Mouse (Mus musculus) macrophage (primary cell): ENCODE measurements around the gene Hey2. TPM values are rescaled to one million over a fixed set of nuclear protein-coding genes. Genes with fewer than 3 reads are reported as not detected.

ENCODE experiments used
- H3K27ac ChIP-seq: fragments of 350-480 bp; formaldehyde crosslinking; 2 replicates; pipeline ENCODE4 v1.9.0; 2021
- H3K36me3 ChIP-seq: fragments of 350-480 bp; formaldehyde crosslinking; 2 replicates; pipeline ENCODE4 v1.9.0; 2021; ENCODE audit errors: inconsistent target
- H3K4me3 ChIP-seq: fragments of 350-480 bp; formaldehyde crosslinking; 2 replicates; pipeline ENCODE4 v1.9.0; 2021; ENCODE audit errors: inconsistent target
- H3K79me2 ChIP-seq: fragments of 350-480 bp; formaldehyde crosslinking; 2 replicates; pipeline ENCODE4 v1.9.0; 2021; ENCODE audit errors: inconsistent target
- WGBS: methylation state at CpG from one replicate; pipeline ENCODE4 v1.1.7; 2026; ENCODE audit warnings: inconsistent platforms; ENCODE audit not compliant: missing documents; 5-methylcytosine and 5-hydroxymethylcytosine counted together
- polyA plus RNA-seq: library from polyadenylated mRNA; stranded (reverse); fragments of 250-400 nt; gene quantifications from 3 replicates; pipeline ENCODE4 v1.2.4, GENCODE M21; 2018; ENCODE audit warnings: inconsistent platforms
- total RNA-seq, 78 experiments: library from RNA; depleted of rRNA; stranded (reverse); fragments of 250-400 nt; gene quantifications; 1 replicate in 9 of 78; 2 replicates in 24 of 78; 3 replicates in 43 of 78; 4 replicates in 2 of 78; pipeline ENCODE4 v1.2.4; 2018; ENCODE audit warnings: inconsistent platforms in 56 of 78

Hey2 gene
- under 1 TPM in 2 of 26 experiments, not detected in 24; 0.32 to 0.36 TPM for total RNA-seq (2018; cell fraction: chromatin; rRNA removed)
- under 1 TPM in 1 of 26 experiments, not detected in 25; 0.05 TPM for total RNA-seq (2018; cell fraction: cytosol; rRNA removed)
- not detected for total RNA-seq (2018; cell fraction: nucleus; rRNA removed)
- not detected in 3 replicates for polyA plus RNA-seq

DNA sequence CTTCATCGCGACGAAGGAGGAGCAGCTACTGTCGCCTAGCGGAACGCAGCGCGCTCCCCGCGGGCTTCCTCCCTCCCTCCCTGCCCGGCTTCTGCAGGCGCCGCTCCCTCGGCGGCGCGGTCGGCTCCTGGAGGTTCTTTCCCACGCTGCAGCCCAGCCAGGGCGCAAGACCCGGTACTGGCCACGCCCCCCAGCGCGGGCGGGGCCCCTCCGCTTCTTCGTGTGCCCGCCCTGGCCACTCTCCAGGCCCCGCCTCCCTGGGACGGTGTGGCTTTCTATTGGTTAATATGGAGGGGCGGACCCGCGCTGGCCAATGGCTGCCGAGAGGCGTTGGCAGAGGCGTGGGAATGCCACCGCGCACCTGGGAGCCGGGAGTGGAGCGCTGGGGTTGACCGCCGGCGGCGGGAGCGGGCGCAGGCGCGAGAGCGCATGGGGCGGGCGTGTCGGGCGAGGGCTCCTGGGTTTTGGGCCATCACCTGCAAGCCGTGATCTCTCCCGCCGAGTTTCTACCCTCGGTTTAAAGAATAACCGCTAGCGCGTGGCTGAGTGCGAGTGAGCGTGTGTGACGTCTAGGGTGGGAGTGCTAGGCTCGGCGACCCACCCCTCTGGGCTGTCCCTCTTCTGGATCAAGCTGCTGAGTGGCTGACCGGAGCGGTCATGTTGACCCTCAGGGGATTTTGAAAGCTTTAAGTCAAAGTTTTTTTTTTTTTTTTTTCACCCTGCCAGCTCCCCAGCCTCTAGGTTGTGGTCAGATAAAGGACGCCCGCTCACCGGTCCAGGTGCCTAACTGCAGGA lies at the start of gene Hey2:
Hey2 (minus strand) TSS at position 159 of the 795 bp plus-strand sequence.
- Histone ChIP-seq H3K27ac (no peak within 1 kb of the TSS), H3K4me3 (peak within 1 kb of the TSS; percentile 9; the same call in 1 of the 2 replicates), H3K36me3 (no peaks in the 10 kb centered on the region), H3K79me2 (no peaks in the 10 kb centered on the region)
- WGBS, result under 1% methylated on average over 70 of the region's 70 CpGs

DNA sequence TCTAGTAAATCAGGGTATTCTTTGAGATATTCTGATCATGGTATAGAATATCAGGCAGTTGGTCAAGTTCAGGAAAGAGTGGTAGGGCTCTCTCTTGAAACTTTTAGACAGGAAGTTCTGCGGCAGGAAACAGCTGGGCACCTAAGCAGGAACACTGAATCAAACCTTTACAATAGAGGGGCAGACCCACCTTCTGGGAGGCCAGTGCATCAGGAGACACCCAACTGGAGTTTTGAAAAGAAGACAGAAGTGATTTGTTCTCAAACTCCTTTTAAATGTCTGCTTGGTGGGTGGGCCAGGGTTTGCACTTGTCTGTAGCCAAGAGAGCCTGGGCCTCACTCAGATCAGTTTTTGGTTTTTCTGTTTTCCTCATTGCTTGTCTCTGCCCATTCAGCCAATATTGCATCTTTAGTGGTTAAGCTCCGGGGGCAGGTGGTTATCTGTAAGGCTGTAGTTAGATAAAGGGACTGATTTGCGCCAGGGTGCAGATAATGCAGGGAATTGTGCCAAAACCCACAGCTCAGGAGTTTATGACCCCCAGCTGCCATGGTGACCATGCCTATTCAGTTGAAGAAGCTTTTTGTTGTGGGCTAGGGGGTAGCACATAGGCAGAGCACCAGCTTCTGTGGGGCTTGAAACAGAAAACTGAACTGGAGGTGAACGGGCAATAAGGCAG lies 40.6 kb upstream of the Hey2 start:
- Histone ChIP-seq H3K79me2 (no peaks in the 10 kb centered on the region), H3K36me3 (no peaks in the 10 kb centered on the region), H3K27ac (no peak overlapping the region), H3K4me3 (no peak overlapping the region)
- 16% methylated on average over 4 of the region's 4 CpGs for WGBS

DNA sequence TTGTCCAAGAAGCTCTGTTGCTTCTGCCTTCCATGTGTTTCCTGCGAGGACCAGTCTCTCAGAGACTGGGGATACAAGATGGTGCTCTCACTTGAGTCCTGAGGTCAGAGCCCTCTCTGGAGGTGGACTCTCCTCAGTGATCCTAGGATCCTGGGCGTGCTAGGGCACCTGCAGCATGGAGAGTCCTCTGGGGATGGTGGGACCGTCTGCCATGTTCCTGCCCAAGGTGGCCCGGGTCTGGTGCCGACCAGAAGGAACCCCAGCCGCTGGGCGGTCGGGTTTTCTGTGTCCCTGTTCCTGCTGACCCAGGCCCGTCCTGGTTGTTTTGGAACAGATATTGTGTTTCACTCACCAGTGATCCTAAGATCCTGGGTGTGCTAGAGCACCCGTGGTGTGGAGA lies 38.5 kb upstream of the Hey2 start:
- no peaks in the 10 kb centered on the region for H3K36me3 ChIP-seq
- no peak overlapping the region for H3K27ac ChIP-seq
- no peak overlapping the region for H3K4me3 ChIP-seq
- no peaks in the 10 kb centered on the region for H3K79me2 ChIP-seq
- 89% methylated on average over 8 of the region's 10 CpGs for WGBS

DNA sequence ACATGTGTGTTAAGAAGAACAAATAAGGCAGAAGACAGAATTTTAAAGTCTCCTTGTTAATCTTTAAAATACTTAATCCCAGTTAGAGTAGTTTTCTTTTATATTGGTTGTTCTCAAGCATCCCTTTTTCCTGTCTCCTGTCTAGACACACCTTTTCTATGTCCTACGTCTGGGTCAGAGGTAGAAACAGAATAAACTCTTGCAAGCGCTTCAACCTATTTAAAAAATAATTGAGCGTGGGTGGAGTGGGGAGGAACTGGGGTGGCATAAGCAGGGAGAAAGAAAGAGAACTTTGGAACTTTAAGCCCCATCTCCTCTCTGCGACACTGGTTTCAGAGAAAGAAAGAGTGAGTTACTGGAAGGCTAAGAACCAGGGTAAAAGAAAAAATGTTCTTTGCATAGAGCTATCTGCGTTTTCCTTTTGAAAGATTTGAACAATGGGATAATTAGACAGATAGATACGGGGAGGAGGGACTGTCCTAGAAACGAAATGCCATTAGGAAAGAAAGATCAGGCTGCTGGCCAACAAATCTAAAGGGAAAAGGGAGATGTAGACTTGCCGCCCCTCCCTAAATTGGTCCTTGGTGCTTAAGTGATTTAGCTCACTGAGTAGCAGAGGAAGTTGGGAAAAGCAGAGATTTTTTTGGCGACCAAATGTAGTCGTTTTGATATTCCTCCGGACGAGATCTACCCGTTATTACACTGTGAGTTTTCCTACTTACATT lies 2.7 kb upstream of the Hey2 start:
- Histone ChIP-seq H3K36me3 (no peaks in the 10 kb centered on the region), H3K27ac (no peak overlapping the region), H3K79me2 (no peaks in the 10 kb centered on the region), H3K4me3 (no peak overlapping the region)
- 22% methylated on average over 13 of the region's 13 CpGs for whole genome bisulfite sequencing

DNA sequence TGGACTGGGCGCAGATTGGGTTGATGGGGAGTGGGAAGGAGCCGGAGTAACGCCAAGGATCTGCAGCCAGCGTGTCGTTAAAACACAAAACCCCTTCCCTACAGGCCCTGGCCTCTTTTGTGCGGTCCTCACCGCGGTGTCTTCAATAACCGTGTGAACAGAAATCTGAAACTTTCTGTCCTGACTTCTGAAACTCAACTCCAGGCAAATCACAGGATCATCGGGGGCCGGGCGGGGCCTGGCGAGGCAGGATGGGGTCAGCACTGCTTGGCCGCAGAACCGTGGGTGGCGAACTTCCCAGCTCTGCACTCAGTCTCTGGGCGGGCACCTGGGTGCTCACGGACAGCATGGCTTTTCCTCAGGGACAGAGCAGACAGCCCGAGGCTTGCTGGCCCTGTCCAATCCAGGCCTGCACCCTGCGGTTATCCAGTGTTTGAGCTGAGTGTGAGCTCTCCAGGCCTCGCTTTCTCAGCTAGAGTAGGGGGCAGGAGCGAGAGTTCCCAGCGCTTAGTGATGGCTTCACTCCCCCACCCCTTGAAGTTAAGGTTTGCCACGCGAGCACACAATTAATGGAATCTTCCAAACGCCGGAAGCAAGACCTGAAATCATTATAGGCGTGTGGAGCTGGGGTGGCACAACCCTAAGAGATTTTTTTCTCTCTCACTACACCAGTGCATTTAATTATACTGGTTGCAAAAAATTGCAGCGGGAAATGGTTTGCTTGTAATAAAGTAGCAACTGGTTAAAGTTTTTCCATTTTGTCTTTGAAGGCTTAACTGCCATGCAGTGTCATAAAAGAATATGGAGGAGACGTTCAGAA lies 1.8 kb upstream of the Hey2 start:
- no peak overlapping the region for H3K27ac ChIP-seq
- 11% methylated on average over 30 of the region's 30 CpGs for WGBS

DNA sequence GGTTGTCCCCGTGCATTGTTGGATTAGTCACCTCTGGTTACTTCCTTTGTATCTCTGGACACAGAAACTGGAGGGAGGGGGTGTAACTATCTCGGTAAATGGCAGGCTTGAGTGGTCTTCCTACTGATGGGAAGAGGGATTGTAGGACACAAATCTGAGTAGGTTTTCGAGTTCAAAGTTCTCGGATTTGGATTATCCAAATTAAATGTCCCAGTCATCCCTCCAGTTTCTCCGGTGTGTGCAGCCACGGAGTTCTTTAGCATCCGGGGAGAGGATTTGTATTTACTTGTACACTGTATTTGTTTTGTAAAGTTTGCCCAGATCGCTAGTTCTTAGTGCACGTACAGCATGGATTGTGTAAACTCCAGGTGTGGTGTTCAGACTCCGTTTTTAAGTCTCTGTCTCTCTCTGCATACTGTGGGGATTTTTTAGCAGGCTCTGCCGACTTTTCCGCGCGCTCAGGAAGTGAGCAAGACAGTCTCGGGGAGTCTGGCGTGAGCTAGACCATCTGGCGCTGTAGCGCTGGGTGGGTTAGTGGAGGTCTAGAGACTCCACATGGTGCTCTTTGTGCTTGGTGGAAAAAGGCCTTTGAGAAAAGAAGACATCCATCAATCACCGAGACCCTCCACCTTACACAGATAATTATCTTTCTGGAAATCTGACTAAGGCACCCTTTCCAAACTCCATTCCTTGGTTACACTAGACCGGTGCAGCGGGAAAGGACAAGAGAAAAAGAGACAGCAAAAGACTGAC lies 1.0 kb upstream of the Hey2 start:
- H3K4me3 ChIP-seq, result no peak overlapping the region
- H3K79me2 ChIP-seq, result no peaks in the 10 kb centered on the region
- 7% methylated on average over 21 of the region's 21 CpGs for whole genome bisulfite sequencing
- no peak overlapping the region for H3K27ac ChIP-seq
- H3K36me3 ChIP-seq, result no peaks in the 10 kb centered on the region

More for the DNA sequence above, 1.8 kb upstream of the Hey2 start:
- Histone ChIP-seq H3K36me3 (no peaks in the 10 kb centered on the region), H3K4me3 (no peak overlapping the region), H3K79me2 (no peaks in the 10 kb centered on the region)

DNA sequence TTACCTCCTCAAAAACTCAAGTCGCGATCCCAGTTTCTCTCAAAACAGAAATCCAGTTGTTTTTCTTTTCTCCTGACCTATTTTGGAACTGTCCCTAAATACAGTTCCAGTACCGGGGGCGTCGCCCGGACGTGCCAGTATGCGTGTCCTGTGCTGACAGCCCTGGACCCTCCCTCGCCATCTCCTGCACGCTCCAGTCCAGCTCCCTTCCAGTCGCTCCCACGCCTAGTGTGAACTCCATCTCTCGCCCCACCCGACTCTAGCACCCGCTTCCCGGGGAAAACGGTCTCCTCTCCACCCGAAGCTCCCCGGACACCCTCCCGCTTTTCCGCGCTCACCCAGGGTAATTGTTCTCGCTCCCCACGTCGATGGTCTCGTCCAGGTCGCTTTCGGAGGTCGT lies 373 bp downstream of the Hey2 start:
- Histone ChIP-seq H3K36me3 (no peaks in the 10 kb centered on the region), H3K27ac (no peak overlapping the region), H3K79me2 (no peaks in the 10 kb centered on the region), H3K4me3 (peak overlapping the region; percentile 9; the same call in 1 of the 2 replicates)
- 3% methylated on average over 29 of the region's 29 CpGs for WGBS

DNA sequence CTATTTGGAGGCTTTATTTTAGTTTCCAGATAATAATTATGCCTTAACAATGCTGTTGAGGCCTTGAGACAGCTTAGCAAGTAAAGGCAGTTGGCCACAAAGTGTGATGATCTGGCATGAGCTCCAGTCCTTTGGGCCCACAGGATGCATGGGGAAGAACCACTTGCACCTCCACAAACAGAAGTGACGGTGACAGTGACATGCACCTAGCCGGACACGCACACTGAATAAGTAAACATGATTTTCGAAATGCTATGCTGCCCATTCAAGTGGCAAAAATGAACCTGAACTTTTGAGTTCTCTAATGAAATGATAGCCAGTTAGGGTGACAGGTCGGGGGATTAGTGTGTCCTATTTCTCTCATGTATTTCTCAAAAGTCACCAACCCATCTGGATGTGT lies 1.8 kb downstream of the Hey2 start:
- no peaks in the 10 kb centered on the region for H3K79me2 ChIP-seq
- H3K27ac ChIP-seq, result no peak overlapping the region
- no peak overlapping the region for H3K4me3 ChIP-seq
- WGBS, result 92% methylated on average over 5 of the region's 5 CpGs
- no peaks in the 10 kb centered on the region for H3K36me3 ChIP-seq

DNA sequence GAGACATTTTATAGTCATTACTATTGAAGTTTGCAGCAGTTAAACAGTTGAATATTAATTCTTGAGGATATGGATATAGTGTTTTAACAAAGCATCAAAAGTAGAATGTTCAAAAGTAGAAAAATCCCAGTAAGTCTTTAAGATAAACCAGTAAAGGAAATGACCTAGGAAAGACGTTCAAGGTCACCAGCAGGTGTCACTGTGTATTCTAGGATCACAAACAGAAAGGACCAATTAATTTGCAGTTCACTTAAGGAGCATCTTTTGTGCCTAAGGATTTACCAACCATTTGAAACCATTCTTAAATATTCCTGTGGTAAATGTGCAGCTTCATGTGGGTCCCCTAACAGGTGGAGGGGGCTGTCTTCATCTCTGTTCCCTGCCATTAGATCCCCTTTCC lies 4.4 kb downstream of the Hey2 start:
- Histone ChIP-seq H3K27ac (no peak overlapping the region), H3K36me3 (no peaks in the 10 kb centered on the region)

DNA sequence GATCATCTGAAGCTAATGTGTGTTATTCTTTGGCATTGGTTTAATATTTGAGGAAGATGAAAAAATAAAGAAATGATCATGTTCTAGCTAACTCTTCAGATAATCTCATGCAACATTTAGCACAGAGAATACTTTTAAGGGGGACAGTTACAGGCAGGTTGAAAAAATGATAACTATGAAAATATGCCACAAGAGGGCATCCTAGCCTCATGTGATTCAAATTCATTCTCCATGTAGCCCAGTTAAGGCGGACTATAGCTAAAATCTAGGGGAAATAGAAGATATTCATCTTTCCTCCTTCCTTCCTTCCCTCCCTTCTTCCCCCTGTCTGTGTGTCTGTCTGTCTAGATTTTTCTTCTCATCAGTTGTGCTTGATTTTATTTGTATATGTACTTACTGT lies 17.6 kb downstream of the Hey2 start:
- H3K36me3 ChIP-seq, result no peaks in the 10 kb centered on the region
- H3K27ac ChIP-seq, result no peak overlapping the region
- 0% methylated on average over 1 of the region's 1 CpGs for WGBS
- H3K4me3 ChIP-seq, result no peak overlapping the region
- no peaks in the 10 kb centered on the region for H3K79me2 ChIP-seq

More for the DNA sequence above, 4.4 kb downstream of the Hey2 start:
- no peaks in the 10 kb centered on the region for H3K79me2 ChIP-seq
- H3K4me3 ChIP-seq, result no peak overlapping the region
- WGBS, result 0% methylated on average over 1 of the region's 1 CpGs

DNA sequence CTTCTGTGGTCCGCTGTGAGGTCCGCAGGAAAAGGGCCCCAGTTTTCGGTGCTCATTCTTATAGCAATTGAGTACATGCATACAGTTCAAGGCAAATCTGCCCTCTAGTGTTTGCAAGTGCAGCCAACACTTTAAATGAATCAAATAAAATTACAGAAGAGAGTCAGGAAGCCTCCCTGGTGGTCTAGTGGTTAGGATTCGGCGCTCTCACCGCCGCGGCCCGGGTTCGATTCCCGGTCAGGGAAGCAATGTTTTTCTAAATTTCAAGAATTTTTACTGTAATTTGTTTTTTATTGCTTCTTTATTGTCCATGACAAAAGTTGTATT lies 31.7 kb downstream of the Hey2 start:
- Histone ChIP-seq H3K4me3 (peak overlapping the region; percentile 28), H3K27ac (no peak overlapping the region), H3K79me2 (no peaks in the 10 kb centered on the region), H3K36me3 (no peaks in the 10 kb centered on the region)
- WGBS, result 1% methylated on average over 11 of the region's 11 CpGs

DNA sequence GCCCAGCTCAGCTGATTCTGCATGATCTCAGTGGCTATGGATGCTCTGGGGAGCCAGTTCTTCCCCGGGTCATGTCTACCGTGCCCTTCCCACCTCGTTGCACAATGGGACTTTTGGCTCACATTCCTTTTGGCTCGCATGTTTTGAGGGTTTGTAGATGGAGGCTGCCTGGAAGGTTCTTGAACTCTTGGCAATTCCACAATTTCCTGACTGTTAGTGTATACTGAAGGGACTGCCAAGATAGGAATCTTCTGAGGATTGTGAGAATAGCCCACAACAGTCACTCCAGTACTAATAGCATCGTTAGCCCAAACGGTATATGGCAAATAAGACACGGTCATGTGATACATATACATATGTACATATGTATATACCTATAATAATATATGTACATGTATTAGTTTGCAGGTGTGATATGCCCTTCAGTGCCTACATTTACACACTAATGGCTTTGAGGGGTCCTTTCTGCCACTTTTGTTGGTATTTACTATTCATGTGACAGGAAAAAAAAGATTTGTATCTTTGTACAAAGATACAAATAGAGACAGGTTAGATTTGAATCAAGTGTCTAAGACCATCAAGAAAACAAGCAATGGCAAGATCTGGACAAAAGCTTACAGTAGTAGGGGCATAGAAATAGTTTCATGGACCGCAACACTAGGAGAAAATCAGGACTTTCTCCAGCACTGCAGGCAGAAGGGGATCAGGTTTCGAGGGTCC lies 32.2 kb downstream of the Hey2 start:
- 29% methylated on average over 9 of the region's 9 CpGs for WGBS
- Histone ChIP-seq H3K27ac (no peak overlapping the region), H3K4me3 (peak overlapping the region; percentile 28), H3K36me3 (no peaks in the 10 kb centered on the region), H3K79me2 (no peaks in the 10 kb centered on the region)
